Comparison of ENCODE assay signal across 10 mouse cellular contexts in genomic region chr13:53096615-53097014, GRCm38 (mm10).
DNase-seq lines count a peak whose midpoint lies in the region; ATAC-seq and TF ChIP-seq lines count a peak whose summit lies in the region.
"Had no signal": no experiment of that assay in that cellular context is flagged by ENCODE, and none has a peak within 500 bp of the region (broad histone marks: within the 10 kb centered on the region; RNA-seq: fewer than 3 reads in every experiment).

No protein-coding gene starts in this region.

- 0 out of 2 replicates have a peak, but pooled peaks cover 1% of the 10 kb centered on the region for H3K27me3 ChIP-seq in spleen, adult 2 months (ENCODE audit: control insufficient read depth, insufficient read depth, low read length)
- H3K27me3 ChIP-seq in kidney, postnatal 0 days (ENCODE audit: insufficient read depth, low read length): no peaks in the 10 kb centered on the region

- 21% methylated on average over 8 of the region's 8 CpGs for WGBS in spleen, adult 2 months
- 17% methylated on average over 8 of the region's 8 CpGs for WGBS in kidney, postnatal 0 days

- H3K4me3 ChIP-seq in spleen, adult 2 months (ENCODE audit: extremely low read depth, insufficient read depth, insufficient read length): no peak overlapping the region
- H3K4me3 ChIP-seq in embryonic fibroblast, embryonic 13.5 days (ENCODE audit: insufficient read depth, low read length): no peak overlapping the region
- no peak overlapping the region for H3K4me3 ChIP-seq in kidney, postnatal 0 days (replicated peaks; ENCODE audit: low read depth, low read length)
- H3K4me3 ChIP-seq: erythroblast, embryonic 14.5 days; midbrain, embryonic 12.5 days had no signal

- no peak overlapping the region for H3K9ac ChIP-seq in kidney, postnatal 0 days (ENCODE audit: low read depth, low read length)
- H3K9ac ChIP-seq: midbrain, embryonic 12.5 days had no signal

- TF ChIP-seq CTCF in spleen, adult 2 months (IDR thresholded peaks at IDR 0.05; ENCODE audit: extremely low read depth, insufficient read depth, insufficient read length, insufficient replicate concordance): peak; percentile 83; the same call in 1 of the 2 replicates
- peak; percentile 95 for TF ChIP-seq CTCF in embryonic fibroblast, embryonic 13.5 days (IDR thresholded peaks at IDR 0.05; ENCODE audit: borderline replicate concordance, insufficient read depth, low read length)
- TF ChIP-seq CTCF in kidney, postnatal 0 days (IDR thresholded peaks at IDR 0.05; ENCODE audit: low read depth): peak; percentile 95

- H3K4me1 ChIP-seq in spleen, adult 2 months (ENCODE audit: control insufficient read depth, insufficient read depth, insufficient read length): no peaks in the 10 kb centered on the region
- H3K4me1 ChIP-seq in embryonic fibroblast, embryonic 13.5 days (ENCODE audit: control insufficient read depth, insufficient read depth, low read length): peaks cover 5% of the 10 kb centered on the region; the same call in 1 of the 2 replicates
- H3K4me1 ChIP-seq in kidney, postnatal 0 days (replicated peaks; ENCODE audit: insufficient read depth, low read length): no peaks in the 10 kb centered on the region

- DNase-seq in spleen, adult 2 months (ENCODE audit: low read depth in 1 of 2, low spot score in 2 of 2): peak in 1 of 2 experiments; percentile 34
- DNase-seq in spleen, adult 12 weeks (ENCODE audit: low spot score): no peak
- peak; percentile 46 to 60 for DNase-seq in adrenal gland, postnatal 4 days (ENCODE audit: low spot score in 2 of 2)
- peak; percentile 81 for DNase-seq in kidney, postnatal 0 days (ENCODE audit: low spot score)
- peak; percentile 43 to 62 for DNase-seq in lung, adult 18-20 months
- peak; percentile 22 for DNase-seq in retina, adult 2 months (ENCODE audit: low read depth, low spot score)
- peak; percentile 51 for DNase-seq in yolk sac, embryonic 10.5 days (ENCODE audit: low spot score)

- H3K27ac ChIP-seq in spleen, adult 2 months (ENCODE audit: insufficient read depth, low read length): no peak overlapping the region
- no peak overlapping the region for H3K27ac ChIP-seq in embryonic fibroblast, embryonic 13.5 days (ENCODE audit: insufficient read depth, low read length)
- no peak overlapping the region for H3K27ac ChIP-seq in kidney, postnatal 0 days
- H3K27ac ChIP-seq: midbrain, embryonic 12.5 days had no signal

- no peaks in the 10 kb centered on the region for H3K36me3 ChIP-seq in spleen, adult 2 months (ENCODE audit: control insufficient read depth, insufficient read depth, low read length)
- H3K36me3 ChIP-seq in kidney, postnatal 0 days (ENCODE audit: insufficient read depth, low read length): no peaks in the 10 kb centered on the region
- H3K36me3 ChIP-seq: midbrain, embryonic 12.5 days had no signal

- no peak overlapping the region for H3K4me2 ChIP-seq in kidney, postnatal 0 days (ENCODE audit: low read length)
- H3K4me2 ChIP-seq: midbrain, embryonic 12.5 days had no signal

- no peak for TF ChIP-seq POLR2A in spleen, adult 2 months (IDR thresholded peaks at IDR 0.05; ENCODE audit: low read depth, low read length)
- TF ChIP-seq POLR2A in embryonic fibroblast, embryonic 13.5 days (IDR thresholded peaks at IDR 0.05; ENCODE audit: low read depth, low read length): no peak

- ATAC-seq in kidney, postnatal 0 days (replicated peaks; ENCODE audit: low FRiP score, low read depth): no peak

- no peaks in the 10 kb centered on the region for H3K9me3 ChIP-seq in kidney, postnatal 0 days (replicated peaks; ENCODE audit: low read length)
- H3K9me3 ChIP-seq: midbrain, embryonic 12.5 days had no signal
